Mouse (Mus musculus) myocyte (in vitro differentiated cells): ENCODE results near the gene Slc35e2. TPM values are rescaled to one million over a fixed set of nuclear protein-coding genes. Genes with fewer than 3 reads are reported as not detected.

ENCODE experiments used
- H3K27me3 ChIP-seq: one replicate; pipeline ENCODE4 v1.6.1; 2011; ENCODE audit not compliant: control insufficient read depth, insufficient read depth, insufficient read length
- H3K36me3 ChIP-seq: one replicate; pipeline ENCODE4 v1.6.1; 2011; ENCODE audit not compliant: control insufficient read depth, insufficient read depth
- H3K4me2 ChIP-seq: one replicate; pipeline ENCODE4 v1.6.1; 2011; ENCODE audit warnings: low read depth, control low read depth
- H3K4me3 ChIP-seq: one replicate; pipeline ENCODE4 v1.5.1; 2011; ENCODE audit warnings: mild to moderate bottlenecking, control low read depth, moderate library complexity
- H3K79me2 ChIP-seq: one replicate; pipeline ENCODE4 v1.6.1; 2011; ENCODE audit not compliant: control insufficient read depth, insufficient read depth
- H3ac ChIP-seq: one replicate; pipeline ENCODE4 v1.6.1; 2011; ENCODE audit not compliant: control insufficient read depth, insufficient read length
- CEBPB ChIP-seq: IDR thresholded peaks from 2 replicates; pipeline ENCODE4 v1.6.1; 2011; ENCODE audit warnings: mild to moderate bottlenecking, moderate library complexity; ENCODE audit not compliant: poor library complexity, insufficient read depth, severe bottlenecking
- E2F4 ChIP-seq: IDR thresholded peaks from one replicate; pipeline ENCODE4 v1.6.1; 2011; ENCODE audit warnings: mild to moderate bottlenecking, control low read depth, moderate library complexity; ENCODE audit not compliant: insufficient read depth
- MAX ChIP-seq: IDR thresholded peaks from one replicate; pipeline ENCODE4 v1.6.1; 2011; ENCODE audit warnings: low read depth, mild to moderate bottlenecking, control low read depth
- MYOD1 ChIP-seq, 3 experiments: IDR thresholded peaks; one replicate each; pipeline ENCODE4 v1.6.1; 2011; ENCODE audit warnings: control low read depth in 2 of 3, low read depth in 2 of 3, mild to moderate bottlenecking in 2 of 3, moderate library complexity in 1 of 3; ENCODE audit not compliant: insufficient read length in 2 of 3, control insufficient read depth in 1 of 3
- MYOG ChIP-seq, 3 experiments: IDR thresholded peaks; one replicate each; pipeline ENCODE4 v1.6.1; 2011; ENCODE audit warnings: control low read depth in 2 of 3, low read depth in 2 of 3, mild to moderate bottlenecking in 2 of 3; ENCODE audit not compliant: insufficient read length in 2 of 3, control insufficient read depth in 1 of 3, insufficient read depth in 1 of 3
- POLR2A ChIP-seq: IDR thresholded peaks from one replicate; pipeline ENCODE4 v1.6.1; 2011; ENCODE audit warnings: low read depth, mild to moderate bottlenecking, control low read depth, moderate library complexity; ENCODE audit not compliant: insufficient read length
- POLR2AphosphoS2 ChIP-seq: IDR thresholded peaks from one replicate; pipeline ENCODE4 v1.6.1; 2011; ENCODE audit warnings: low read depth, control low read depth; ENCODE audit not compliant: insufficient read length
- REST ChIP-seq: IDR thresholded peaks from one replicate; pipeline ENCODE4 v1.6.1; 2011; ENCODE audit warnings: mild to moderate bottlenecking, control low read depth, moderate library complexity; ENCODE audit not compliant: insufficient read depth, insufficient read length
- SRF ChIP-seq: IDR thresholded peaks from one replicate; pipeline ENCODE4 v1.6.1; 2011; ENCODE audit warnings: low read depth; ENCODE audit not compliant: control insufficient read depth, insufficient read length
- TCF12 ChIP-seq: IDR thresholded peaks from one replicate; pipeline ENCODE4 v1.6.1; 2011; ENCODE audit warnings: mild to moderate bottlenecking, control low read depth; ENCODE audit not compliant: poor library complexity, insufficient read depth, severe bottlenecking
- TCF3 ChIP-seq: IDR thresholded peaks from one replicate; pipeline ENCODE4 v1.6.1; 2011; ENCODE audit warnings: low read depth, control low read depth; ENCODE audit not compliant: insufficient read length
- USF1 ChIP-seq: IDR thresholded peaks from one replicate; pipeline ENCODE4 v1.6.1; 2011; ENCODE audit warnings: low read depth, mild to moderate bottlenecking, control low read depth, moderate library complexity
- polyA plus RNA-seq: library from polyadenylated mRNA; unstranded; fragments of >200 nt; fragmentation: generic; extraction: Trizol; gene quantifications from one replicate; pipeline ENCODE4 v1.2.1, GENCODE M21; 2012; ENCODE audit warnings: missing spikeins

Gene Slc35e2
- polyA plus RNA-seq, 1 experiment = 3.7 TPM

DNA sequence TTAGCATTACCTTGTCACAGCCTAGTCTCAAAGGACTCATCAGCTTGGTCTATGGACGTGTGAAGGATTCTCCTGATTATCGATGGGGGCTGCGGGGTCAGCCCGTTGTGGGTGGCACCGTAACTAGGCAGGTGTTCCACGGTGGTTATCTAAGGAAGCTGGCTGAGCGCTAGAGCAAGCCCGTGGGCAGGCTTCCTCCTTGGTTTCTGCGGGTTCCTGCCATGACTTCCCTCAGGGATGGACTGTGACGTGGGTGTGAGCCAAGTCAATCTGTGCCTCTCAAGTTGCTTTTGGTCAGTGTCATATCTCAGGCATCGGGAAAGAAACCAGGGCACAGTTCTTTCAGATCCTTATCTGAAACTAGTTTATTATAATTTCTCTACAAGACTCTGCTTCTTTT, 26.3 kb upstream of the Slc35e2 start:
- TF ChIP-seq TCF3 (no peak), MAX (no peak), MYOD1 (IDR thresholded peaks at IDR 0.05; ENCODE audit: control insufficient read depth in 1 of 3, insufficient read length in 2 of 3, low read depth in 2 of 3) (peak in 1 of 3 experiments; percentile 59), MYOG (IDR thresholded peaks at IDR 0.05; ENCODE audit: control insufficient read depth in 1 of 3, insufficient read depth in 1 of 3, insufficient read length in 2 of 3, low read depth in 2 of 3) (peak in 1 of 3 experiments; percentile 39), TCF12 (no peak), E2F4 (no peak), POLR2A (no peak), POLR2AphosphoS2 (no peak), SRF (no peak), REST (no peak), CEBPB (no peak), USF1 (no peak)
- H3K27me3 ChIP-seq = no peaks in the 10 kb centered on the region
- H3K79me2 ChIP-seq = peaks cover 63% of the 10 kb centered on the region
- no peak overlapping the region for H3K4me3 ChIP-seq
- peak overlapping the region; percentile 32 for H3K4me2 ChIP-seq
- H3ac ChIP-seq = no peak overlapping the region
- H3K36me3 ChIP-seq = peaks cover 16% of the 10 kb centered on the region

DNA sequence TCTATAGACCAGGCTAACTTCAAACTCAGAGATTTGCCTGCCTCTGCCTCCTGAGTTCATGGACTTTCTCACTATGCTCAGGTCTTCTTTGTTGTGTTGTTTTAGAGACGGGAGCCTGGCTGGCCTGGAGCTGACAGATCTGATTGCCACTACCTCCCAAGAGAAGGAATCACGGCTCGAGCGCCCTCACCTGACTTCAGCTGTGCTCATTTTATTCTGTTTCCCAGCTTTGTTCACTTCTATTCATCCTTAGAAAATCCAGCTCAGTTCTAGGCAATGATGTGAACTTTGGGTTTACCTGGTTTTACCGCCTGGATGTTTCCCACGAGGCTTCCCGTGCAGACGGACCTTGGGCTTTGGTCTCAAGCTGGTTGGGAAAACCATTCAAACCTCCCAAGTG, 25.7 kb upstream of the Slc35e2 start:
- no peak overlapping the region for H3K4me2 ChIP-seq
- H3ac ChIP-seq = no peak overlapping the region
- no peak for TF ChIP-seq MAX
- TF ChIP-seq E2F4 = no peak
- no peak for TF ChIP-seq TCF12
- peaks cover 57% of the 10 kb centered on the region for H3K79me2 ChIP-seq
- no peaks in the 10 kb centered on the region for H3K27me3 ChIP-seq
- H3K4me3 ChIP-seq = no peak overlapping the region
- peaks cover 16% of the 10 kb centered on the region for H3K36me3 ChIP-seq

DNA sequence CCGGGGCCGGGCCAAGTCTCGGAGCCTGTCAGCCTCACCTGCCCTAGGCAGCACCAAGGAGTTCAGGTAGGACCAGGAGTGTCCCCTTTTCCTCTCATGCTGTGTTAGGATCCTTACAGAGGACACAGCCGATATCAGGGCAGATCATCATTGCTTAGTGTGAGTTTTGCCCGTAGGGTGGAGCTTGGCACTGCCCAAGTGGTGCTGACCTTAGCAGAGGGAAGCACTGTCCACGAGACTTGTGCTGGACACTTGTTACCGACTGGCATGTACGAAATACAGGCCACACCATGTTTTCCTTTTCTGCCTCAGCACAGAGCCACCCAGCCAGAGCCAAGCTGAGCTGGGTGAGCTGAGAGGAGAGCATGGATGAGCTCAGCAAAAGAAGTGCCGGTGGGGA, 24.1 kb upstream of the Slc35e2 start:
- H3K79me2 ChIP-seq = peaks cover 41% of the 10 kb centered on the region
- TF ChIP-seq MYOD1 (IDR thresholded peaks at IDR 0.05; ENCODE audit: control insufficient read depth in 1 of 3, insufficient read length in 2 of 3, low read depth in 2 of 3) = no peak
- no peak for TF ChIP-seq CEBPB
- H3K36me3 ChIP-seq = peaks cover 16% of the 10 kb centered on the region
- no peak overlapping the region for H3K4me2 ChIP-seq
- H3K27me3 ChIP-seq = no peaks in the 10 kb centered on the region
- H3K4me3 ChIP-seq = no peak overlapping the region
- H3ac ChIP-seq = no peak overlapping the region

DNA sequence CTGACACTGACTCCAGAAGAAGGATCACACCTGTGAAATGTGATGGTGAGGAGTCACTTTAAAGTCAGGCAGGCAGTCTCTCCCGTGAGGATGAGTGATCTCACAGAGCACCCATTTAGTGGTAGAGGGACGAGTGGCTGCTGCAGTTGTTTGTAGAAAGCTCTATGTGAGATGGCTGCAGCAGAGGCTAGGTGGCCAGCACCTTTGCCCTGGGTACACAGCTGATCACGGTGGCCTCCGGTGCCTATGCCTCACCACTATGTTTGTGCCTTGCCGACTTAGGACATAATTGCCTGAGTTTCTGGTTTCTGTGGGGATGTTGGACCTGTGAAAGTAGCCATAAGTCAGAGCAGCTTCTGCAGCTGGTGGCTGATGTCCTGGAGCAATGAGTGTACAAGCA, 23.5 kb upstream of the Slc35e2 start:
- TF ChIP-seq USF1 = no peak
- TF ChIP-seq MYOD1 (IDR thresholded peaks at IDR 0.05; ENCODE audit: control insufficient read depth in 1 of 3, insufficient read length in 2 of 3, low read depth in 2 of 3) = no peak
- no peak for TF ChIP-seq MAX
- TF ChIP-seq TCF3 = no peak
- no peak for TF ChIP-seq E2F4
- Histone ChIP-seq H3K4me3 (no peak overlapping the region), H3K79me2 (peaks cover 35% of the 10 kb centered on the region), H3K27me3 (no peaks in the 10 kb centered on the region), H3K4me2 (no peak overlapping the region), H3ac (no peak overlapping the region), H3K36me3 (peaks cover 16% of the 10 kb centered on the region)

DNA sequence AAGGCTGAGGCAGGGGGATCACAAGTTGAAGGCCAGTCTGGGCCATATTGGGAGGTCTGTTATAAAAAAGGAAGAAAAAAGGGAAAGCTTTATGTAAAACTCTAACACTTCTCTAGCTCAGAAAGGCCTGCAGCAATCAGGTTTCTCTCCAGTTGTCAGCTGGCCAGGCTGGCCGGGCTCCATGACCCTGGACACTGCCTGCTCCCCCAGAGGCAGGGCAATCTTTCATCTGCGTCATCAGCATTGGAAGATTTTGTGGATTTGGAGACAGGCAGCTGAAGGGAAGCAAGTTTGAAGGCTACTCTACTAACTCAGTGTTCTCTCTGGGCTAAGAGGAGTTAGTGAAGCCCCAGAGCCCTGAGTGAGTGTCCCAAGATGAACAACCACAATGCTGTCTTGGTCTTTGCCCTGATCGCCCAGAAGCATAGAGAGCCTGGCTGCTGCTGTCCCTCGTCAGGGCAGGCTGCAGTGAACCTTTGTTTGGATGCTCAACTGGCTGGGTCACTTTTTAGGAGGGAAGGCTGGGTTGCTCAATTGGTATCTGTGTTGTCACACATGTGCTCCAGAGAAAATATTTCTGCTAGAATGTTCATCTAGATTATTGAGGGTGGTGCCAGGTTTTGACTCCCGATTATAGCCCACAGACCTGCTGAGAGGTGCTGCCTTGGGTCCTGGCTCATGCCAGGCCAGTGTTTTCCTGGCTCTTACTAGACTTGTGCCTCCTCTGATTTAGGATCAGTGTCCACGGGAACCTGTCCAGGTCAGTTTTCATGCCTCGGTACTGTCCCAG, 22.7 kb upstream of the Slc35e2 start:
- H3K4me2 ChIP-seq = no peak overlapping the region
- no peak overlapping the region for H3ac ChIP-seq
- no peaks in the 10 kb centered on the region for H3K27me3 ChIP-seq
- no peak overlapping the region for H3K4me3 ChIP-seq
- no peak for TF ChIP-seq MAX
- TF ChIP-seq MYOG (IDR thresholded peaks at IDR 0.05; ENCODE audit: control insufficient read depth in 1 of 3, insufficient read depth in 1 of 3, insufficient read length in 2 of 3, low read depth in 2 of 3) = no peak
- TF ChIP-seq POLR2AphosphoS2 = no peak
- TF ChIP-seq E2F4 = no peak
- TF ChIP-seq TCF12 = no peak
- no peak for TF ChIP-seq SRF
- no peak for TF ChIP-seq POLR2A
- TF ChIP-seq MYOD1 (IDR thresholded peaks at IDR 0.05; ENCODE audit: control insufficient read depth in 1 of 3, insufficient read length in 2 of 3, low read depth in 2 of 3) = no peak
- no peak for TF ChIP-seq REST
- TF ChIP-seq USF1 = no peak
- peaks cover 27% of the 10 kb centered on the region for H3K79me2 ChIP-seq
- peaks cover 16% of the 10 kb centered on the region for H3K36me3 ChIP-seq
